Mouse (Mus musculus): ENCODE data around the gene Ece1.

The Ece1 gene

GRCm38 (mm10) chr4:137883513-137884150, 21.6 kb downstream of the Ece1 start:
- DNase-seq (ENCODE audit: low spot score), result no peak

GRCm38 (mm10) chr4:137887337-137887992, 25.4 kb downstream of the Ece1 start:
- peak; percentile 58 for DNase-seq (ENCODE audit: low spot score)

DNA sequence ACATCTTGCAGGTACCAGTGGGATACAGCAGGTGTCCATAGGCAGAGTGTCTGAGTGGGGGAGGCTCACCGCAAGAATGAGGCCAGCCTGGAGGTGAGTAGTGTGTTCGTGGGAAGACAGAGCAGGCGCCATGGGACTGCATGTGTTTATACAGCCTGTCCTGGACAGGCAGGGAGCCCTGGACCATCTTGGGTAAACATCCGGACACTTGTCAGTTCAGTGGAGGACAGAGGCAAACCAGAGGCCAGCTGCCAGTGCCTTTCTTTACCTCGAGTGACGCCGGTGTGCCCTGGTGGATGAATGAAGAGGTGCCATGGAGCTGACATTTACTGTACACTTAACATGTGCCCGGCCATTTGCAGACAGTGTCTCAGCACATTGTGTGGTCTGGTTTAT, 26.0 kb downstream of the Ece1 start:
- DNase-seq (ENCODE audit: low spot score), result peak; percentile 86

- peak; percentile 85 for DNase-seq (ENCODE audit: low spot score)
Observed at GRCm38 (mm10) chr4:137890596-137890995, 28.6 kb downstream of the Ece1 start.

GRCm38 (mm10) chr4:137891553-137892145, 29.6 kb downstream of the Ece1 start:
- DNase-seq (ENCODE audit: low spot score), result no peak

DNA sequence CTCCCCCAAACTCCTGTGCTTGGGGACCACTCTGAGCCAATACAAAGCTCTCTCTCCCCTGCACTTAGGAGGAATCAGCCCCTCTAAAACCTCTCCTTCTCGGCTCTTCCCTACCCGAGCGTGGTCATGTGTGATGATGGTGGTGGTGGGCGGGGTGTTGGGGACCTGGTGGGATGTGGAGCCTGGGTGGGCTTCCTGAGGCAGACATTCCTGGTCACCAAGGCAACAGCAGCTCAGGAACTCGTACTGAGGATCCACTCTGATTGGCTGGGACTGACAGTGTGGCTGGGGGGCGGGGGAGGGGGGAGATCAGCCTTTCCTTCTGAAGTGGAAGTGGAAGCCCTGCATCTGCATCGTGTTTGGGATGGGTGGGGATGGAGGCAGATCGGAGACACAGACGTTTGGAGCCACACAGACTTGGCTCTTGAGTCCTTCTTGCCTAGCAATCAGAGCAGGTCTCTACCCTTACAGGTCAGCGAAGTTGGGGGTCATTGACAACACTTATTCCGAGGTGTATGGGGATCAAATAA, 30.7 kb downstream of the Ece1 start:
- DNase-seq (ENCODE audit: low spot score), result no peak

DNA sequence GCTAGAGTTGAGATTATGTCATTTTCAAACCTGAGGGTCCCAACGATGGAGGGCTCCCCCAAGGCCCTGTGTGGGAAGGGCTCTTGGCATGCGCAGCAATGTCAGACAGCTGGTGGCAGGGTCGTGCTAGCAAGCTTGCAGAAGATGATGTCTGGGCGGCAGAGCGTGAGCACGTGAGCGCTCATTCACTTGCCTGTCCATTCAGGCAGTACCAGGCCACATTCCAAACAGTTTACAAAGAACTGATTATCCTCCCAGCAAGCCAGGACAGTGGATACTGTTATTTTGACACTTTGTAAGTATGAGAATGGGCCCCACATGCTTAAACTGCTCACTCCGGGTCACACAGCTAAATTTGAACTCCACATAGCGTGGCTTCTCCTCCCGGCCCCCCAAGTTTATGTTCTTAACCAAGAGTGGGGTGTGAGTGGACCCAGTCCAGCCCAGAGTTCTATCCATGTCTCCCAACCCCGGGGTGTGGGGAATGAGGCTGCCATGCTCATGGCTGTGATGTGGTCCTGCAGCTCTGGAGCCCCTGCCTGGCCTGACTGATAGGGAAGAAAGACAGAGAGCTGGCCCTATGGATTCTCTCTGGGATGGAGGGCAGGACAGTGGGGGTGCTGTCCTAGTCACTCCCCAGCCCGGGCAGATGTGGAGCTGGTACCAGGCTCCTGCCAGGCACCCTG, 34.7 kb downstream of the Ece1 start:
- DNase-seq (ENCODE audit: low spot score), result no peak

DNA sequence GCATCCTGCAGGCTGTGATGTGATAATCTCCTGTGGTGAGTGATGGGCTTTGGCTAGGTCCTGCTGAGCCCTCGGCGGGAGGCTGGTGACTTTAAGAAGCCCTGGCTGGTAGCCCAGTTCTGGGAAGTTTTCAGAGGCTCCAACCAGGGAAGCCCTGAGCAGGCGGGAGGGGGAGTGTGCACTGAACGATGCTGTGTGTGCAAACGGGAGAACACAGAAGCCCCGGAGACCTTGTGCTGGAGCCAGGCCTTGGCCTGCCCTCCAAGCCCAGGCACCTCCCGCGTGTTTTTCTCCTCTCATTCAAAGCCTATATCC, 35.2 kb downstream of the Ece1 start:
- DNase-seq (ENCODE audit: low spot score), result peak; percentile 62

DNA sequence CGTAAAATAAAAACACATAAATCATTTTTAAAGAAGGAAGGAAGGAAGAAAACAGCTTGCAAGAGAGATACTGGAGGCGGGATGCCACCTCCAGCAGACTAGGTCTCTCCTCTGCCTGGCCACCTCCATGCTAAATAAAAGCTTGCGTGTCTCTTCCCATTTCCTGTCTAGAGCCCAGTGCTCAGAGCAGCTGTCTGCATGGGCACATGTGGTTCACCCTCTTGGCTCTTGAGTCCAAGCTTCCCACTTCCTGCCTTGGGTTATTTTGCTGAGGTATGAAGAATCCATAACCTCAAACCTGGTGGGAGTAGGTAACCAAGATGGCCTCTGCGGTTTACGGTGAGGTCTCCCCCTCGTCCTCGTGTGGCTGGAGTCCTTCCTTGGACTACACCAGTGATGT, 36.5 kb downstream of the Ece1 start:
- no peak for DNase-seq (ENCODE audit: low spot score)

- no peak for DNase-seq (ENCODE audit: low spot score)
Observed at GRCm38 (mm10) chr4:137902268-137902667, 40.2 kb downstream of the Ece1 start.

- no peak for DNase-seq (ENCODE audit: low spot score)
Observed at GRCm38 (mm10) chr4:137902873-137903272, 40.8 kb downstream of the Ece1 start.

DNA sequence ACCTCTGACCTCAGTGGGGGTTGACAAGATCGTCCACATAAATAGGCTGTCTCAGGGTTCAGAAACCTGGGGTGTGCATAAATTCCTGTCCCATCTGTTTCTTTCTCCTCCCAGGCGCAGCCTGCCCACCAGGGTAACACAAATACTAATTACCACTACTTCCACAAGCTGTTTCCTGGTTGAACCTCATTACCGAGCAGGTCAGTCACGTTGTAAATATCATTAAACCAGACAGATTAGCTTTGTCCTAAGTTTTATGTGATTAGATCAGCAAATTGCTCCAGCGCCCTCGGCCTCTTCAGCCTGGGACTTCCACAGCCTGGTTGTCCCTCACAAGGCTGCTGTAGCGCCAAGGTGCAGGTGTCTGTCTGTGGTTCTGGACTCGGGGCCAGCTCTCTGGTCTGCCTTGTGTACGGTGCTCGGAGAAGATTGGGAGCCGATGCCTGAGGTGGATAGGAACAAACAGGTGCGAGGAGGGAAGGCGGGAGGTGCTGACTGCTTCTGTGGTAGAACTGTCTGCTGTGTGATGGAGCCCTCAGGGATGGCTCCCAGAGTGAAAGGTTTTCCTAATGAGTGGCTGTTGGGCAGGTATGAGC, 43.0 kb downstream of the Ece1 start:
- DNase-seq (ENCODE audit: low spot score), result no peak

DNA sequence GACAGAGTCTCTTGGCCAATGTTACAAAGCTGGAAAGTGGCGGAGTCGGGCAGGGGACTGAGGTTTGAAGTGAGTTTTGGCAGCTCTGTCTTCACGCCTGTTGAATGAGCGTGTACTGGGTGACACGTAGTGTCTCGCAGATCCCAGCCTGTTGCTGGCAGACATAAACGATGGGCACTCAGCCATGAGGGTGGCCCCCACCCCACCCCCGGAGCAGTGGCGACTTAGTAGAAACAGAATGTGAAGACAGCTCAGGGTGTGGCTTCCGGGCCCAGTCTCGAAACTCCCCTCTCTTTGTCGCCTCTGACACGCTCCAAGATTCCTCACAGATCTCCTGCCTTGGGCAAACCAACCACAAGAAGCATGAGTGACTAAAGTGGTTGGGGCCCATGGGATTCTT, 45.9 kb downstream of the Ece1 start:
- peak; percentile 83 for DNase-seq (ENCODE audit: low spot score)

- no peak for DNase-seq (ENCODE audit: low spot score)
Observed at GRCm38 (mm10) chr4:137908489-137908888, 46.5 kb downstream of the Ece1 start.

DNA sequence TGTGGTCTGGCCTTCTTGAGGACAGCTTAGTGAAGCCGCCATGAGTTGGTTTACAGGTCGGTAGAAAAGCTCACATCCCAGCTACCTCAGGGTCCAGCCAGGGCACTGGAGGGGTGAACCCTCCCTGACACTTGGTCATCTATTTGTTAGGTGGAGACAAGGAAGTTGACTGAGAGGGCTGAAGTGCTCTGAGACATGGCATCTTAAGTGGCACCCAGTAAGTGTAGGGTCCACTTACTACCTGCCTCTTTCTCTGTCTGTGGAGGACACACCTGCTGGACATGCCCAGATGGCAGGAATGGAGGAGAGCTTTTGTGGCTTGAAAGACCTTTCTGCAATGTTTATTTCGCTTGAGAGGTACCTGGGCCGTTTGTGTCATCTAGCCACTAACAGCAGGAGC, 46.9 kb downstream of the Ece1 start:
- no peak for DNase-seq (ENCODE audit: low spot score)

GRCm38 (mm10) chr4:137909471-137909870, 47.4 kb downstream of the Ece1 start:
- no peak for DNase-seq (ENCODE audit: low spot score)

DNA sequence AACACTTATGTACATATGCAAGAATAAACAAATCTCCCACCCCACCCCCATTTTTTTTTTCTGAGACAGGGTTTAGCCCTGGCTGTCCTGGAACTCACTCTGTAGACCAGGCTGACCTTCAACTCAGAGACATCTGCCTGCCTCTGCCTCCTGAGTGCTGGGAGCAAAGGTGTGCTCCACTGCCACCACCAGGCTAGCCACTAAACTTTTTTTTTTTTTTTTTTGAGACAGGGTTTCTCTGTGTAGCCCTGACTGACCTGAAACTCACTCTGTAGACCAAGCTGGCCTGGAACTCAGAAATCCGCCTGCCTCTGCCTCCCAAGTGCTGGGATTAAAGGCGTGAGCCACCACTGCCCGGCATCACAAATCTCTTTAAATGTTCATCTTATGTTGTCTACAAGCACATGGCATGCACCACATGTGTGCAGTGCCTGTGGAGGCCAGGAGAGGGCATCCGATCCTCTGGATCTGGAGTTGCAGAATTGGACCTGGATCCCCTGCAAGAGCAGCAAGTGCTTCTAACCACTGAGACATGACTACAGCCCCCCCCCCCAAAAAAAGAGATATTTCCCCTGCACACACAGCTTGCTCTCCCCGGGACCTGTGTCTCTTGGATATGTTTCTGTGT, 48.5 kb downstream of the Ece1 start:
- DNase-seq (ENCODE audit: low spot score), result no peak

- DNase-seq (ENCODE audit: low spot score), result no peak
Observed at GRCm38 (mm10) chr4:137911657-137912056, 49.6 kb downstream of the Ece1 start.

DNA sequence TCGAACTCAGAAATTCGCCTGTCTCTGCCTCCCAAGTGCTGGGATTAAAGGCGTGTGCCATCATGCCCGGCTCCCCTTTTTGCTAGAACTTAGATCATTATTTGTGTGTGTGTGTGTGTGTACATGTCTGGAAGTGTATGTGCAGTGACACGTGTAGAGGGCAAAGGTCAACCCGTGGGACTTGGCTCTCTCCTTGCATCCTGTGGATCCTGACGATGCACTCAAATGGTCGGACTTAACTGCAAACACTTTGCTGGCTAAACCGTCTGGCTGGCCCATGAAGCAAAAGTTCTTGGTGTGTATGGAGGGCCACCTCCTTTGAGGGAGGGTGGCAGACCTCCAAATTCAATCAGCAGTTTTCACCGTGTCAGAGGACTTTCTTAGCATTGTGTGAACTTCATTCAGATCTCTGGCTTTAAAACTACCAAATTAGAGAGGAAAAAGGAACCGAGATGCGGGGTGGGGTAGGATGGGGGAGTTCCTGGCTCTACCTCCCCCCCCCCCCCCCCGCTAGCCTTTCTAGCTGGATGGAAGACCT, 50.8 kb downstream of the Ece1 start:
- DNase-seq (ENCODE audit: low spot score), result no peak

DNA sequence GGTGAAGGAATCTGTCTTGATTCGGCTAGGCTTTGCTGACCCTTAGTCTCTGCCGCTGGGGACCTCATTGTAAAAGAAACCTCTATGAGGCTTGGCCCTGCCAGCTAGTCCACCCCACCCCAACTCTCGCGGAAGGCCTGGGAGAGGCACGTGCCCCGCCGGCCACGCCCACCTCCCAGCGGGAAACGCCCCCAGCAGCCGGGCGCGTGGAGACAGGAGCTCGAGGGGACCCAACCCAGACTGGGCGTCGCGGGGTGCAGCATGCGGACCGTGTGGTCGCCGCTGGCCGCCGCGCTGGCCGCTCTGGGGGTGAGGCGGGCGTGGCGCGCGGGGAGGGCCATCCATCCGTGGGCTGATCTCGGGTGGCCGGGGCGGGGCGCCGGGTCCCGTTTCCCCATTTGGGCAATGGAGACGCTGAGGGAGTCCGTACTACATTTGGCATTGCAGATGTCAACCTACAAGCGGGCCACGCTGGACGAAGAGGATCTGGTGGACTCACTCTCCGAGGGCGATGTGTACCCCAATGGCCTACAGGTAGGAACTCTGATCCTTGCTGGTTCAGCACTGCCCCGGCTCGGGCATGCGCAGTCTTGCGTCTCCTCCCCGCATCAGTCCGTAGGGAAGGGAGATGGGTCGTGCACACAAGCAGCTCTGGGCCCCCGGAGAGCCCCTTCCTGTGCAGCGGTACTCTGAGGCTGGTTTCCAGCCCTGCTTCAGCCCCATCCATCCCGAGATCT, 51.5 kb downstream of the Ece1 start:
- peak; percentile 89 for DNase-seq (ENCODE audit: low spot score)

- DNase-seq (ENCODE audit: low spot score), result no peak
Observed at GRCm38 (mm10) chr4:137917591-137917990, 55.6 kb downstream of the Ece1 start.

Measured in lung, postnatal 25 days (tissue).